Mouse (Mus musculus) embryo, embryonic 11.5 days (tissue): ENCODE measurements around the gene D17H6S53E.

Source experiments
- DNase-seq: peaks from one replicate; pipeline ENCODE4 v3.0.0-alpha.2; 2012; ENCODE audit warnings: low read depth, low spot score

Gene D17H6S53E

DNA sequence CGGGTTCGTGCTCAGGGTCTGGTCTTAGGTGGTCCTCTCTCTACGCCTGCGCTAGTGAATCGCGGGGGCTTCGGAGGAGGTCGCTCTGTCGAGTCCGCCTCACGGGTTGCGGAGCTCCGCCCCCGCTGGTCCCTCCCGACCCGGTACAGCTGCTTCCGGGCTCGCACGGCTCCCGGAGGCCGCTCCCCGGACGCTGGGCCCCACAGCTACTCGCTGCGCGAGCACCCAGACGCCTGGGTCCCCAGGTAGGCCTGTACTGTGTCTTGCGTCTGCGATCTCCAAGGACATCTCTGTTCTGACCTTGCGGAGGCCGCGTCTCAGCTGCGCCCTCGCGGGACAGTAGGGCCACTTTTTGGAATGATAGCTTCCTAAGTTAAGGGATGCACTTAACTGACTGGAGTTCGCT, at the start of gene D17H6S53E:
TSS of gene D17H6S53E (plus strand) at position 168 of the 406 bp plus-strand sequence.
- DNase-seq, result peak; percentile 45

DNA sequence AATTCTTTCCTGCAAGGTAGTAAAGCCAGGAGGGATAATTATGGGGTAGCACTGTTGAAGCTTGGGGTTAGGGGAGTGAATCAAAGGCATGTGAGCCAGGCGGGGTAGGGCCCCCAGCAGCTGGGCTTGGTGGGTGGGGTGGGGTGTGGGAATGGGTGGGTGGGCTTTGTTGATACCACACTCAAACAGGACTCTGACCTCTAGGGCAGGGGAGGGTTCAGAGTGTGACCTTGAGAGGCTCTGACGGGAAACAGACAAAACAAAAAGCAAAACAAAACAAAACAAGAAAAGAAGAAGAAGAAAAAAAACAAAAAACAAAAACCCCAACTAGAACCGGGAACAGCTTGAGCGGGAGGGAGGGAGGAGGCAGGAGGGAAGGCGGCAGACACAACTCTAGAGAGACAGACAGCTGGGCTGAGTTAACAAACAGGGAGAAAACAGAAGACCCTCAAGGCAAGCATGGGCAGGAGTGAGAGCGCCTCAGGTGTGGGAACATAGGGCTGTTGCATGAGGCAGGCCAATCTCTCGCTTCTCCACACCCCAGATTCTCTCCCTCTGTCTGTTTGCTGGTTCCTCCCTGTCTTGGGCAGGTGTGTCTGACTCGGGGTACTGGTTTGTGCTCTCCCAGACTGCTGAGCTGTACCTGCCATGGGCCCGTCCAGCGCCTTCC, 49.5 kb upstream of the D17H6S53E start, which contains the start of gene Ly6g6e:
TSS of gene Ly6g6e (plus strand) at position 396 of the 670 bp plus-strand sequence.
- DNase-seq, result no peak

DNA sequence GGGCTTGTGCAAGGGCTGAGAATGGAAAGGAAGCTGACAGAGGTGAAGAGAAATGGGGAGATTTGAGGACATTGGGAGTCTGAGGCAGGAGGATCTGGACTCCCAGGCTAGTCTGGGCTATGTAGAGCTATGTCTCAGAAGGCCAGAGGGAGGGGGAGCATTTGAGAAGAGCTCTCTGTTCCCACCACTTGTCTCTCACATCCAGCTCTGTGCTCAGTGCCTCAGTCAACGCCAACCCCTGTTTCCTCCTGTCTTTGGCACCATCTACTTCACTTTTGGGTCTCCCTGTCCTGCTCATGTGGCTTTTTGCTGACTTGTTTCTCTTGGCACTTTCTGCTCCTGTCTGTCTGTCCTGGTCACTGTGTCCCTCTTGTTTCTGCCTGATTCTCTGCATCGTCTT, 48.9 kb upstream of the D17H6S53E start:
- no peak for DNase-seq

DNA sequence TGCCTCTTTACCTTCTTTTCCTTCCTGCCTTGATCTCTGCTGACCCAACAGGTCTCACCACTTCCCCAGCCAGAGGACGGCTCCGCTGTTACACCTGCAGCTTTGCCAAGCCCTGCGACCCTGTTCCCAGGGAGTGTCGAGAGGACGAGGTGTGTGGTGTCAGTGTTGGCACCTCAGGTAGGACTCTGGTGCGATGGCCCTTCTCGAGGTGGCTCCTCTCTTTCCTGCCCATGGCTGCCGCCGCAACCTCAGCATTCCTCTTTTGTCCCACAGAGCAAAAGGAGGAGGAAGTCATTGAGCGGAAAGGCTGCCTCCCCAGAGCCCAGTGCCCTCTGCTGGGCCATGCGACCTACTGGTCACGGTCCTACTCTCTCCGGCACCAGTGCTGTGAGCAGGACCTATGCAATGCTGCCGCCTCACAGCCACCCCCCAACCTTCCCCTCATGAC, 48.4 kb upstream of the D17H6S53E start, which contains the start of gene Ly6g6d:
TSS of gene Ly6g6d (minus strand) at position 280 of the 448 bp plus-strand sequence.
- DNase-seq, result no peak

DNA sequence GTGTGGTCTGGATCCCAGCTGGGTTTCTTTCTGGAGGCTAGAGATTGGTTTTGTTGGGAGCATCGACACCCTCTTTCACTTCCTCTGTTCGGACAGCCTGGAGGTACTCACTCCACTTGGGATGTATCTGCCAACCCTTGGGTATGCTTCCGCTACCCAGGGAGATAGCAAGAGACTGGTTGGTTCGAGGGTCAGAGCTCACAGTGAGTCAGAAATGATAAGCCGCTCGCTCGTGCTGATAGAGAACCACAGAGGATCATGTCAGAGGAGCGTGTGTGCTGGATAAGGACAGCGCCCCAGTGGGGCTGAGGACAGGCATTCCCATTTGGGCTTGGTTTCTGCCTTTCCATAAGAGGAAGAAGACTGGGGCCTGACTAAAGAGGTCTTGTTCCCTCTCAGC, 46.4 kb upstream of the D17H6S53E start:
- DNase-seq, result no peak

DNA sequence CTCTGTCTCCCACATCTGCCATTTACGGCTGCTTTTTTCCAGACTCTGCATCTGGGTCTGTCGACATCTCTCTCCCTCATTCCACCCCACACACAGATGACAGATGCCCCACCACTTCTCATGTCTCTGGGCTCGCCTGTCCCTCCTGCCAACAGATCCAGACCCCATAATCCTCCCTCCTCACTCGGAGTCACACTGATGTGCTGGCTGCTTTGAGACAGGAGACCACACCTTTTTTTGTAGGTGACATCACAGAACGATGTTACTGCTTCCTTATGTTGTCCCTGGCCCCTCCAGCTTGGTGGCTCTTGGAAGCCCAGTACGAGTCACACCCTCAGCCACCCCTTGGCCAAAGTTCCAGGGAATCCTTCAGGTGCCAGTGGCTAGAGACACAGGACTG, 45.9 kb upstream of the D17H6S53E start:
- DNase-seq, result no peak

DNA sequence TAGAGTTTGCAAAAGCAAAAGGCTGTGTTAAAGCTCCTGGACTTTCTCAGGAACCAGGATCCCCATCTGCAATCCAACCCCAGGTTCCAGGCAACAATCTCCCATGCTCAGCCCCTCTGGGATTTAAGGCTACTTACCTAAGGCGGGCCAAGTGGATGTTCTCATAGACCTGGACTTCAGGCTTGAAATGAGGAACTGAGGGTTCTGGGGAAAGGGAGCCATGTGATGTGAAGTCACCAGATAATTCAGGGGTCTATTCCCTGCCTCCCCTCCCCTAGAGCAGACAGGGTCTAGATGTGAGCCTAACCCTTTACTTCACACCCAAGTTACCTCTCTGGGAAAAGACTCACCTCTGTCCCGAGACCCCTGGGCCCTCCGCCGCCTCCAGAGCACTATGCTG, 45.5 kb upstream of the D17H6S53E start:
- DNase-seq, result no peak

DNA sequence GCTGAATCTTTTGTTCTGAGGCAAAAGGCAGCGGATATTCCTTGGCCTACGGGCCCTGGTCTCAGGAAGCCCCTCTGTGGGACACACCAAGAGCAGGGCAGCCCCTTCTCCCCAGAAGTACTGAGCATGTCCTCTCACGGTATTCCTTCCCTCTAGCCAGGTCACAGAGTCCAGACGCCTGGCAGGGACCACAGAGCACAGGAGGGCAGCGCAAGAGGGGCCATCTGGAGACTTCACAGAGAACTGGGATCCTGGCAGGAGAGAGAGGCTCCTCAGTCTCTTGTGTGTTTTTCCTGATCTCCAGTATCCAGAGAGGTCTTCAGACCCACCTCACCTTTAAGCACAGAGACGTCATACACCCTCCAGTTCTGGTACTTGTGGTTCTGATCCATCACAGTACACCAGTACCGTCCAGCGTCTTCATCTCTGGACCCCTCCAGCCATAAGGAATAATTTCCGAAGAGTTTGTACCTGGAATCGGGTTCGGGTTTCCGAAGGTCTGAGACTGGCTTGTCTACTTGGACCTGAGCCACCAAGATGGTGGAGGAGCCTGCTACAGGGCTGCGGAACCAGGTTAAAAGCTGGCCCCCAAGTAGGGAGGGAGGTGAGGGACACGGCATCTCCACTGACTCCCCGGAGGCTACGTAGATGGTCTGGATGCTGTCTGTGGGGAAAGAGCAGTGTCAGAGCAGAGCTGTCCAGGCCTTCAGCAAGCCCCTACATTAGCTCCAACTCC, 43.2 kb upstream of the D17H6S53E start:
- DNase-seq, result no peak

DNA sequence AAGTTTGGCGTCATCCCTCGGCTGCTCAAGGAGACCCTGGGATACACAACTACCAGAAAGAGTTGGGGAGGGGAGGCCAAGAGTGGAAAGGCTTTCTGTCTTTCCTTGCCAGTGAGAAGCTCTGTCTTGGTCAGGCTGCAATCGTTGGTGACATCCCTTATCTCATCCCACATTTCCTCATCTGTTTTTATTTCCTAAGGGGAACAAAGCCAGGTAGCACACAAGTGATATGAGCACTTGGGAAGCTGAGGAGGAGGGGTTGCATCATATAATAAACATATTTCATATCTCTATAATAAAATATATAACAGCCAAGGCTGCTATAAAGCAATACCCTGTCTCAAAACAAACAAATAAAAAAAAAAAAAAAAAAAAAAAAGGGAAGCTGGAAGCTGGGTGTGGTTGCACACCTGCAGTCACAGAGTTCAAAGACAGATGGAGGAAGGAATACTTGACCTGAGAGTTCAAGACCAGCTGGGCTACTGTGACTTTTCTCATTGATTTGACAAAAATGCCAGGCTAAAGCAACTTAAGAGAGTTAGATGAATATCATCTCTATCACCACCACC, 42.2 kb upstream of the D17H6S53E start:
- no peak for DNase-seq

DNA sequence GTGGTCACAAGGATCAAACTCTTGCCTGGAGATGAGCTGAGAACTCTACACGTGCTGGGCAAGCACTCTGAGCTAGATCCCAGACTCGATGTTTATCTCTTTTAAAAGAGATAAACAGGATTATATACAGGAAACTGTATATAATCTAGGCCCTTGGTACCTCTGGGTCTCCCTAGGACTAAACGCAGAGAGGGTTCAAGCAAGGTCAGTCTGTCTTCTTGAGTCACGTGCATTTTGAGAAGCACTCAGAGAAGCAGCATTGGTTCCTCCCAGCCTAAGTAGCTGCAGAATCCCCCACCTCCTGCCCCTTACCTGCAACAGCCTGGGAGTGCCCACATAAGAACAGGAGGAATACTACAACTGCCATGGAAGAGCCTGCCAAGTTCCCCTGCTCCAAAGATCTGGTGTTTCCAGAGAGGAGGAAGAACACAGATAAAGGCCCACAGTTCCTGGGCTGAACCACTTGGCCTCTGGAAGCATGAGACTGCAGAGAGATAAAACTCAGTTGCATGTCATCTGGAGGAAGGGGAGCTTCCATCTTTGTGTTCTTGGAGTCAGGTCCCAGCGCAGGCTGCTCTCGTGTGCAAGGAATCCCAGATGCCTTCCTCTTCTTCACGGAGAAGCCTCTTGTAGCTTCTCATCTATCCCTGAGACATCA, 40.8 kb upstream of the D17H6S53E start, which contains the start of gene Ly6g6f:
TSS of gene Ly6g6f (minus strand) at position 403 of the 658 bp plus-strand sequence.
- DNase-seq, result no peak

DNA sequence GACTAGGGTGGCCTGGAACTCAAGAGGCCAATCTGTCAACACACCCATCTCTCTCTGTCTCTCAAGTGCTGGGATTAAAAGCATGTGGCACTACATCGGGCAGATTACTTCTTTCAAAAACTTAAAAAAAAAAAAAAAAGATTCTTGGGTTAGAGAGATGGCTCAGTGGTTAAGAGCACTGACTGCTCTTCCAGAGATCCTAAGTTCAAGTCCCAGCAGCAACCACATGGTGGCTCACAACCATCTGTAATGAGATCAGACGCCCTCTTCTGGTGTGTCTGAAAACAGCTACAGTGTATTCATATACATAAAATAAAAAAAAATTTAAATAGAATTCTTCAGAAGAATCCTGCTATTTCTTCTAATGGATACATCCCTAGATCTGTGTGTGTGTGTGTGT, 38.0 kb upstream of the D17H6S53E start:
- DNase-seq, result no peak

DNA sequence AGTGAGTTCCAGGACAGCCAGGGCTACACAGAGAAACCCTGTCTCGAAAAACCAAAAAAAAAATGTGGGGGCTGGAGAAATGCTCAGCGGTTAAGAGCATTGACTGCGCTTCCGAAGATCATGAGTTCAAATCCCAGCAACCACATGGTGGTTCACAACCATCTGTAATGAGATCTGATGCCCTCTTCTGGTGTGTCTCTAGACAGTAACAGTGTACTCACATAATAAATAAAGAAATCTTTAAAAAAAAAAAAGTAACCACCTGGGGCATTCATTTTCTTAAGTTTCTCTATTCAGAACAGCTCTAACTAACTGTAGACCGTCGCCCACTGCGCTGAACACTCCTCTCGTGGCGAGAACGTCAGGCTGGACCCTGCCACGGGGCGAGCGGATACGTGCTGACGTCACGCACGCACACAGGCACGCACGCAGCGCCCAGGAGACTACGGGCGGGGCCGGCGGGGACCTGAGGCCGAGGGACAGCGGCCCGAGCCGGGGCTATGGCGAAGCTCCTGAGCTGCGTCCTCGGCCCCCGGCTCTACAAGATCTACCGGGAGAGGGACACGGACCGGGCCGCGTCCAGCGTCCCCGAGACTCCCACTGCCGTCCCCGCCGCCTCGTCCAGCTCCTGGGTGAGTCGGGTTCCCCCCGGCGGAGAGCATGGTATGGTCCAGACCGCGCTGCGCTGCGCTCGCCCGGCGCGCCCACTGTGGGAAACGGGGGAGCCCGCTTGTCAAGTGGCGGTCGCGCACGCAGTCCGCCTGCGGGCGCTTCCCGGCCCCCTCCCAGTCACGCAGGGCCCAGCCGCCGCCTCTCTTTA, 37.1 kb upstream of the D17H6S53E start, which contains the start of gene Abhd16a:
TSS of gene Abhd16a (plus strand) at position 439 of the 820 bp plus-strand sequence.
- peak; percentile 88 for DNase-seq

DNA sequence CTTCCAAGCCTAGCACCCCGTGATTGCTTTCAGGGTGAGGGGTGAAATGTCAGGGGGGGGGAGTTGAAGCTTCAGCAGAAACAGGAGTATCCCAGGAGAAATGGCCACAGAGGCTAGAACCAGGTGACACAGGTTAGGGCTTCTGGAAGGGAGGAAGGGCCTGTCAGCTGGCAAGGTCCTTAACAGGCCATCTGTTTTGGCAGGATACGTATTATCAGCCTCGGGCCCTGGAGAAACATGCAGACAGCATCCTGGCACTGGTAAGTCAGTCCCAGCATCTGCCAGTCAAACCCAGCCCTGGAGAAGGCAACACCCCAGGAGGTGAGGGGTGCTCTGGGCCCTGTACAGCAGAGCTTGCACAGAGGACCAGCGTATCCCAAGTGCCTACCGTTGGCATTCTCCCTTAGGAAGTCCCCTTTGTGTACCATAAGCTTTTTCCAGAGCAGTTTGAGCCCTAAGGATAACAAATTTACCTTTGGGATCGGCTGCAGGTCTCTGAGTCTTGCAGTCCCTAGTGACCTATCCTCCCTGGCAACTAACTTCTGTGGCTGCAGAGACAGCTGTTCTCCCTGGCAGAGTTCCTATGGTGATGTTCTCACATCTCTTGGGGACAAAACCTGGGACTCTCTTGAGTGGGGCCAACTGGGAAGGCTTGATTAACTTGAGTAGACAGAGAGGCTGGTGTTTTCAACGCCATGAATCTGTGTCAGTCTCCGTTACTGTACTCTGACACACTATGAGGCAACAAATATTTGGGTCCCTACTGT, 35.8 kb upstream of the D17H6S53E start:
- no peak for DNase-seq

DNA sequence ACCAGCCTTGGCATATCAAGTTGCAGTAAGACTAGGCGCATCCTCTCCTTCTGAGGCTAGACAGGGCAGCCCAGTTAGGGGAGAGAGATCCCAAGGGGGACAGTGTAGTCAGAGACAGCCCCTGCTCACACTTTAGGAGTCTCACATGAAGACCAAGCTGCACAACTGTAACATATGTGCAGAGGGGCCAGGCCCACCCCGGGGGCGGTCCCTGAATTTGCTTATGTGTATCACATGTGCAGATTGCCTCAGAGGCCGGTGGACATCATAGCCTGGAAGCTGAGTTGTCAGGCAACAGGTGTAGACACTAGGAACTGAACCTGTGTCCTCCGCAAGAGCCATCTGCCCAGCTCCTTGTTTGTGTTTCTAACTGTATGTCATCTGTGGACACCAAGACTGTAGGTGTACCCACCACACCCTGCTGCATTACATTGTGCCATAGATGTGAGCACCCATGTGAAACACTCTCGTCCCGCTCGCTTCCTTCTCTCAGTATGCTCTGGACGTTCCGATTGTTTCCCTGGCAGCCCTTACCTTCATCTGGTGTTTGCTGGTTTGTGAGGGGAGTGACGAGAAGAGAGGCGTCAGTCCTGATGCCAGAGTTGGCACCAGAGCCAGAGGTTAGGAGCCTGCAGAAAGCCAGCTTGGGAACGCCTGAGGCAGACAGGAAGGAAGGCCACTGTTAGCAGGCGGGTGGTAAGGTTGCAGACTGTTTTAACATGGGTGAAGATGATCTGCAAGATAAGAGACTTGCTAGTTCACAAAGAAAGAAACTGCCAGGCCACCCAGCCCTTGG, 33.6 kb upstream of the D17H6S53E start:
- no peak for DNase-seq

DNA sequence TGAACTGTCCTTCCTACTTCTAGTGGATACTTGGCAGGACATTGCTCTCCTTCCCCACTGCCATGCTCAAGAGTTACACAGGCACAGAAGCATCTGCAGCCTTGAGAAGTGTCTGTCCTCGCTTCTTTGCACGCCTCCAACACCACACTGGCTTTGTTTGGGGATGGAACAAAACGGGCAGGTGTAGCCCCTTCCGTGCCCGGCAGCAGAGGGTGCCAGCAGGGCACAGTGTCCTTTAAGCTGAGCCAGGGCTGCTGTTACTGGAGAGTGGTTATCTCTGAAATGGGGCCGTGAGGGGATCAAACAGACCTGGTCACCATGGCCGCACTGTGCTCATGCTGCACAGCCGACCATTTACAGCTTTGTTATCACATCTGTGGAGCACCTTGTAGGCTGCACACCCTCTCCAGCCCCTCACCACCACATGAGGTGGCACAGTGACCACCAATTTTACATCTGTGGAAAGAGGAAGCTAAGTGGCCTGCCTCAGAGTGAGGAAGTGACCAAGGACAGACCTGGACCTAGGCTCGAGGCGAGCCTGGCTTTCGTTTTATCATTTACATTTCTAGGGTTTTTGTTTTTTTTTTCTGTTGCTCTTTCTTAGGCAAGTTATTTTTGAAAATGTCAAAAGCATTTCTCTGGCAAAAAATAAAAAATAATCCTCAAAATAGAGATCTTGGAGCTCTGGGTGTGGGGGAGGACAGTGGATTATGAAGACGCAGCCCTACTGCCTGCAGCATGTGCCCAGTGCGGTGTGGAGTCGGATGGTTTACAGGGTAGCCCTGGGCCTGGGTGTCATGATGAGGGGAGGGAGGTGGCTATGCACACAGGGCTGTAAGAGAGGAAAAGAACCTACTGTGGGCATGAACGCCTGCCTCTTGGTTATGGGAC, 31.5 kb upstream of the D17H6S53E start:
- no peak for DNase-seq

DNA sequence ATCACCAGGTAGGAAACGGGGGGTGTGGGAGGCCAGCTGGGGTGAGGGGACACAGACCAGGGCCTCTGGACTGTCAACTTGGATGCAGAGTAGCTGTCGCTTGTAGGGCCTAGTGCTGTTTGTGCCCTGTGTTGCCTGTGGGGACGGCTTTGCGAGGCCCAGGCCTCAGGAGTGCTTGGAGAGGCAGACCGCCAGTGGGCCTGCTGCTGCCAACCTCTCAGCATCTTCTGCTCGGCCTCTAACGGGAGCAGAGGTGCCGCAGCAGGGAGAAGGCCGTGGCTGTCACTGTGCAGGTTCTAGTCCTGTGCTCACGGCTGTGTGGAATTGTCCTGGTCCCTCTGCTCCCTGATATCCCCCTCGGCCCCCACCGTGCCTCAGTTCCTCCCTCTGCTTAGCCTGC, 29.6 kb upstream of the D17H6S53E start:
- no peak for DNase-seq

DNA sequence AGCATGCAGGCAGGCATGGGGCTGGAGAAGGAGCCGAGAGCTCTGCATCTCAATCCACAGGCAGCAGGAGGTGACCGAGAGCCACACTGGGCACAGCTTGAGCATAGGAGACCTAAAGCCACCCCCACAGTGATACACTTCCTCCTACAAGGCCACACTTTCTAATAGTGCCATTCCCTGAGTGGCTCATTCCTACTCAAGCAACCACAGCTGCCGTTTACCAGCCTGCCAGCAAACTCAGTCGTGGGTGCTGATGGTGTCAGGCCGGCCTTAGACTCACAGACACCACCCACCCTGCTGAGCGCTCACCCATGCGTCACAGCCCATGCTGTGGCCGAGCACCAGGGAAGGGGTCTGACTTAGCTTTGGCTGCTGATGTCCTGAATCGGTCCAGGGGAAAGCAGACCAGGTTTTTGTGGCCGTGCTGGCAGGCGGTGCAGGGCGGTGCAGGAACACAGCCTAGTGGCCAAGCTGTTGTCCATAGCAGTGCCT, 29.0 kb upstream of the D17H6S53E start:
- no peak for DNase-seq

DNA sequence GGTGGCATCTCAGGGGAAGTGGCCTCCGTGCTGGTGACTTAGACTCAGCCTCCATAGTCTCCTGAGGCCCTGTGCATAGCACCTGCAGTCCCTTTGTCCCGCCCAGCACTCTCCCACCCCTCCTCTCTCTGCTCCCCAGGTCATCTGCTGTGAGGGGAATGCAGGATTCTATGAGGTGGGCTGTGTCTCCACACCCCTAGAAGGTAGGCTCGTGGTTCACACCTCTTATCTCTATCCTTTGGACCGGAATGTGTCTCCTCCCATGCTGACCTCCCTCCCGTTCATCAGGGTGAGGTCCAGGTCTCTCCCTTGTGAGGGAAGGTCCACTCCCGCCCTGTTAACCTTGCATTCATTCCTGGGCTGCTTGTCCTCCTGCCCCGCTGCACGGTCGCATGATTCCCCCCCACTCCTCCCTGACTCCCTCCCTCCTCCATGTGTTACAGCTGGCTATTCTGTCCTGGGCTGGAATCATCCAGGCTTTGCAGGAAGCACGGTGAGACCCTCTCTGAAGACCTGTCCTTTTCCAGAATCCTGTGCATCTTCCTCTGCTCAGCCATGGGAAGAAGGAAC, 25.9 kb upstream of the D17H6S53E start:
- DNase-seq, result no peak
